Mouse (Mus musculus) MEL (cell line): ENCODE measurements around the gene 1700034J05Rik. TPM values are rescaled to one million over a fixed set of nuclear protein-coding genes. Genes with fewer than 3 reads are reported as not detected.

Experiments used
- DNase-seq: peaks from one replicate; pipeline ENCODE4 v3.0.0; 2011; ENCODE audit warnings: low read depth, low spot score
- H3K27ac ChIP-seq: 2 replicates; pipeline ENCODE4 v1.5.1; 2012; ENCODE audit warnings: low read depth, mild to moderate bottlenecking, control low read depth, low read length, moderate library complexity; ENCODE audit not compliant: control insufficient read depth
- H3K27me3 ChIP-seq, 2 experiments: fragments of 150-350 bp in 1 of 2; sonication (generic) in 1 of 2; 2 replicates each; pipeline ENCODE4 v1.6.1; 2012; ENCODE audit warnings: low read length in 2 of 2, mild to moderate bottlenecking in 2 of 2, improper control_type of control experiment in 1 of 2, moderate library complexity in 1 of 2; ENCODE audit not compliant: insufficient read depth in 2 of 2, control insufficient read depth in 1 of 2
- H3K36me3 ChIP-seq, 2 experiments: 2 replicates each; pipeline ENCODE4 v1.6.1; 2012 to 2014; ENCODE audit warnings: low read length in 2 of 2, improper control_type of control experiment in 1 of 2, inconsistent platforms in 1 of 2, mild to moderate bottlenecking in 1 of 2; ENCODE audit not compliant: insufficient read depth in 2 of 2, control insufficient read depth in 1 of 2
- H3K4me1 ChIP-seq, 2 experiments: fragments of 150-350 bp in 1 of 2; sonication (generic) in 1 of 2; 2 replicates each; pipeline ENCODE4 v1.6.1; 2012; ENCODE audit warnings: low read length in 2 of 2, improper control_type of control experiment in 1 of 2, mild to moderate bottlenecking in 1 of 2; ENCODE audit not compliant: insufficient read depth in 2 of 2, control insufficient read depth in 1 of 2
- H3K4me3 ChIP-seq, 2 experiments: fragments of 150-350 bp in 1 of 2; sonication (generic) in 1 of 2; 2 replicates each; pipeline ENCODE4 v1.5.1; 2012; ENCODE audit warnings: low read depth in 2 of 2, low read length in 2 of 2, mild to moderate bottlenecking in 2 of 2, moderate library complexity in 2 of 2, control low read depth in 1 of 2, improper control_type of control experiment in 1 of 2; ENCODE audit not compliant: control insufficient read depth in 1 of 2, insufficient read depth in 1 of 2
- H3K79me2 ChIP-seq: 2 replicates; pipeline ENCODE4 v1.6.1; 2012; ENCODE audit warnings: mild to moderate bottlenecking, low read length, moderate library complexity; ENCODE audit not compliant: control insufficient read depth, poor library complexity, insufficient read depth
- H3K9ac ChIP-seq: 2 replicates; pipeline ENCODE4 v1.6.1; 2012; ENCODE audit warnings: low read depth, mild to moderate bottlenecking, control low read depth, low read length, moderate library complexity; ENCODE audit not compliant: control insufficient read depth, poor library complexity, severe bottlenecking
- H3K9me3 ChIP-seq: fragments of 150-350 bp; sonication (generic); replicated peaks from 2 replicates; pipeline ENCODE4 v1.6.1; 2012; ENCODE audit warnings: mild to moderate bottlenecking, low read length, improper control_type of control experiment, moderate library complexity; ENCODE audit not compliant: insufficient read depth
- CTCF ChIP-seq, 3 experiments: IDR thresholded peaks in 2 of 3; conservative IDR thresholded peaks in 1 of 3; 2 replicates each; pipeline ENCODE4 v1.5.1; 2011 to 2012; ENCODE audit warnings: low read length in 3 of 3, low read depth in 2 of 3, mild to moderate bottlenecking in 2 of 3, improper control_type of control experiment in 1 of 3, inconsistent platforms in 1 of 3, mixed read lengths in 1 of 3, moderate library complexity in 1 of 3; ENCODE audit not compliant: control insufficient read depth in 1 of 3, insufficient read depth in 1 of 3, poor library complexity in 1 of 3, severe bottlenecking in 1 of 3
- ELF1 ChIP-seq: IDR thresholded peaks from 2 replicates; pipeline ENCODE4 v1.6.1; 2014; ENCODE audit warnings: low read depth, mild to moderate bottlenecking, inconsistent platforms, low read length, improper control_type of control experiment, moderate library complexity
- EP300 ChIP-seq, 2 experiments: IDR thresholded peaks; 2 replicates each; pipeline ENCODE4 v1.6.1; 2011; ENCODE audit warnings: improper control_type of control experiment in 2 of 2, low read length in 2 of 2, low read depth in 1 of 2, mild to moderate bottlenecking in 1 of 2
- GABPA ChIP-seq: IDR thresholded peaks from 2 replicates; pipeline ENCODE4 v1.6.1; 2012; ENCODE audit warnings: low read depth, mild to moderate bottlenecking, inconsistent platforms, low read length, improper control_type of control experiment, moderate library complexity
- MAFK ChIP-seq: IDR thresholded peaks from 2 replicates; pipeline ENCODE4 v1.6.1; 2011; ENCODE audit warnings: low read depth, mild to moderate bottlenecking, low read length, improper control_type of control experiment, borderline replicate concordance
- MAX ChIP-seq: IDR thresholded peaks from 2 replicates; pipeline ENCODE4 v1.6.1; 2011; ENCODE audit warnings: low read length, improper control_type of control experiment
- MAZ ChIP-seq: IDR thresholded peaks from 2 replicates; pipeline ENCODE4 v1.6.1; 2012; ENCODE audit warnings: low read depth, mild to moderate bottlenecking, inconsistent platforms, low read length, improper control_type of control experiment
- MEF2A ChIP-seq: IDR thresholded peaks from 2 replicates; pipeline ENCODE4 v1.6.1; 2014; ENCODE audit warnings: low read depth, mild to moderate bottlenecking, inconsistent platforms, low read length, improper control_type of control experiment; ENCODE audit not compliant: poor library complexity, insufficient replicate concordance, severe bottlenecking; ENCODE audit errors: extremely low read depth
- MXI1 ChIP-seq: IDR thresholded peaks from 2 replicates; pipeline ENCODE4 v1.6.1; 2011; ENCODE audit warnings: mild to moderate bottlenecking, low read depth, low read length, improper control_type of control experiment
- MYB ChIP-seq: IDR thresholded peaks from 2 replicates; pipeline ENCODE4 v1.6.1; 2011; ENCODE audit warnings: mild to moderate bottlenecking, low read depth, low read length, improper control_type of control experiment
- MYC ChIP-seq: IDR thresholded peaks from 2 replicates; pipeline ENCODE4 v1.6.1; 2011; ENCODE audit warnings: low read depth, mild to moderate bottlenecking, low read length, improper control_type of control experiment, moderate library complexity
- NELFE ChIP-seq: IDR thresholded peaks from 2 replicates; pipeline ENCODE4 v1.6.1; 2011; ENCODE audit warnings: low read depth, low read length, improper control_type of control experiment
- POLR2AphosphoS5 ChIP-seq: IDR thresholded peaks from 2 replicates; pipeline ENCODE4 v1.6.1; 2012; ENCODE audit warnings: low read depth, borderline replicate concordance, mild to moderate bottlenecking, inconsistent platforms, low read length, moderate library complexity, mixed read lengths
- RAD21 ChIP-seq: IDR thresholded peaks from 2 replicates; pipeline ENCODE4 v1.6.1; 2011; ENCODE audit warnings: mild to moderate bottlenecking, low read depth, low read length, improper control_type of control experiment
- TBP ChIP-seq: IDR thresholded peaks from 2 replicates; pipeline ENCODE4 v1.8.0; 2011; ENCODE audit warnings: low read depth, low read length, improper control_type of control experiment
- polyA plus RNA-seq, 2 experiments: library from polyadenylated mRNA; stranded (reverse) in 1 of 2; unstranded in 1 of 2; fragments of >175 nt in 1 of 2; fragments of >200 nt in 1 of 2; gene quantifications; 2 replicates each; pipeline versions ENCODE4 v1.2.1 to v1.2.4; 2012; ENCODE audit warnings: low replicate concordance in 2 of 2, low read depth in 1 of 2; ENCODE audit not compliant: insufficient read length in 2 of 2, insufficient read depth in 1 of 2, missing spikeins in 1 of 2
- total RNA-seq: library from RNA; depleted of rRNA; stranded (reverse); fragments of 300-350 nt; gene quantifications from 2 replicates; pipeline ENCODE4 v1.2.3, GENCODE M21; 2012

Gene 1700034J05Rik
- total and polyA plus RNA-seq, 3 experiments = not detected

GRCm38 (mm10) chr6:146961832-146962481 is 7.7 kb upstream of the 1700034J05Rik start (continued):
- TF ChIP-seq NELFE (no peak), MYB (no peak), MAZ (no peak)

DNA sequence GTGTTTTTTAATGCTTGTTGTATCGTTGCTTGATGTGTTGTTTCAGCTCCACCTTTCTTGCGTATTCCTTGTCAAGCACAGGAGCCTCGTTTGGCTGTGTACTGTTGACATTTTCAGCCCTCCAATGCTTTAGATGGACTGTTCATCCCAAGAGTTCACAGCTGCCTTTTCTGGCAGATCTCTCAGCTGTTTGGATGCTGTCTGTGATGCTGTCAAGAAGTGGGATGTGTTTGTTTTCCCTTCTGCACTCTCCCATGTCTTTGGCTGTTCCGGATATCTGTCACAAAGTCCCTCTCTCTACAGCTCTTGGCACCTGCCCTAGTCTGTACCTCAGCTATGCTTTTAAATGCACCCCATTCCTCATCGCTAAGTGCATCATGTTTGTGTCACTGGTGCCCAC is 6.7 kb upstream of the 1700034J05Rik start:
- Histone ChIP-seq H3K27me3 (no peaks in the 10 kb centered on the region), H3K4me1 (peaks cover 7 to 15% of the 10 kb centered on the region in 2 experiments), H3K9me3 (no peaks in the 10 kb centered on the region), H3K4me3 (no peak overlapping the region), H3K9ac (no peak overlapping the region), H3K79me2 (no peaks in the 10 kb centered on the region), H3K36me3 (peaks cover 0 to 9% of the 10 kb centered on the region in 2 experiments; a peak in 2 of 4 replicates), H3K27ac (no peak overlapping the region)
- DNase-seq = no peak
- TF ChIP-seq NELFE = no peak
- no peak for TF ChIP-seq MYC
- TF ChIP-seq MXI1 = no peak
- no peak for TF ChIP-seq MAFK
- TF ChIP-seq, all 39 proteins: peak for 0

- TF ChIP-seq TBP (no peak), CTCF (IDR thresholded peaks at IDR 0.05 in 2 of 3, conservative IDR thresholded peaks at IDR 0.05 in 1 of 3; ENCODE audit: control insufficient read depth in 1 of 3, insufficient read depth in 1 of 3, low read depth in 2 of 3, low read length in 3 of 3, poor library complexity in 1 of 3, severe bottlenecking in 1 of 3) (no peak), ELF1 (no peak), MAX (no peak), GABPA (no peak), EP300 (IDR thresholded peaks at IDR 0.05; ENCODE audit: low read depth in 1 of 2, low read length in 2 of 2) (no peak), RAD21 (no peak), MEF2A (no peak), POLR2AphosphoS5 (no peak), NELFE (no peak)
- H3K9ac ChIP-seq = no peak overlapping the region
- no peak overlapping the region for H3K27ac ChIP-seq
- peaks cover 0 to 15% of the 10 kb centered on the region in 2 experiments; a peak in 2 of 4 replicates for H3K36me3 ChIP-seq
- no peak overlapping the region for H3K4me3 ChIP-seq
- H3K9me3 ChIP-seq = no peaks in the 10 kb centered on the region
- DNase-seq = no peak
- H3K79me2 ChIP-seq = no peaks in the 10 kb centered on the region
- H3K4me1 ChIP-seq = peaks cover 9 to 20% of the 10 kb centered on the region in 2 experiments
- no peaks in the 10 kb centered on the region for H3K27me3 ChIP-seq
These were observed 5.9 kb upstream of the 1700034J05Rik start for GRCm38 (mm10) chr6:146959908-146960680.
